Mouse (Mus musculus): ENCODE results near the gene Ccr1l1.

Gene Ccr1l1

DNA sequence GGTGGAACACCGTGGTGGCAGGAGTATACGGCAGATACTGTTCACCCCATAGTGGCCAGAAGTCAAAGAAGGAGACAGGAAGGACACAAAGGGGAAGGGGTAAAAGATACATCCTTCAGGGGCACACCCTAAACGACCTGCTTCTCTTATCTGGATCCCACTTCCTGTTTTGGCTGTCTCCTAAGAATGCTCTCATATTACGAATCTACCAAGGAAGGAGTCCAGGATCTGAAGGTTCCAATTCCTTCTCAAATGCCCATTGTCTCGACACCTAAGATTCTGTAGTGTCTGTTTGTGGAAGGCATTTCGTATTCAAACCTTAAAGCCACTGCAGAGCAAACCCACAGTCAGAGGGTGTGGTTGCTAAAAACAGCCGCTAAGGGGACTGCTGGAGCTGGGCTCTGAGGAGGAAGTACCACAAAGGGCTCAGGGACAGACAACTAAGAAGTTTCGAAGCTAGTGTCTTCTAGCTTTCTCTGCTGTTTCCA, 49.4 kb downstream of the Ccr1l1 start:
- DNase-seq (ENCODE audit: low spot score in 2 of 2), result no peak

DNA sequence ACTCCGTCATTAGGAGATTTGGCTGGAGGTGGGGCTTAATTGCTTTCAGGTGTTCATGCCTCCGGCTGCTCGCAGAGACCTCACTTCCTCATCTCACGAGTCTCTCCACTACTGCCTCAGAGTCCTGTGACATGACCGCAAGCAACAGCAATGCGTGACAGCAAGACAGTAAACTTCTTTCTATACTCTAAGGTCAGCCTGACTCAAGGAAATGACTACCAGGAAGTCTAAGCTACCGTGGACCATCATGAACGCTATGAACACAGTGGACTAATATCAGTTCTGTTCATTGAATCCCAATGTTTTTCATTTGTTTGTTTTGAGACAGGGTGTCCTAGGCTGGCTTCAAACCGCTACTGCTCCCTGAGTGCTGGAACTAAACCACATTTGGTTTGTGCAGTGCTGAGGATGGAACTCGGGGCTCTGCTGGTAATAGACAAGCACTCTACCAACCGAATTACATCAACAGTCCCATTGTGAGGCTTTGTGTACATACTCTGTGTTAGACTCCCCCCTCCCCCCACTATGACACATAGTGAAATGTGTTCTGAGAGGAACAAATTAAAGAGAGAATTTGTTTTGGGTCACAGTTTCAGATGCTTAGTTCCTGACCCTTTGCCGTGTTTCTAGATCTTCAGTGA, 50.0 kb downstream of the Ccr1l1 start:
- no peak for DNase-seq (ENCODE audit: low spot score in 2 of 2)

- no peak for DNase-seq (ENCODE audit: low spot score in 2 of 2)
Observed at GRCm38 (mm10) chr9:123927281-123927960, 50.8 kb downstream of the Ccr1l1 start.
